Comparison of ENCODE assay signal across 11 mouse cellular contexts in genomic region chr1:92648197-92648596, GRCm38 (mm10). TPM values are rescaled to one million over a fixed set of nuclear protein-coding genes. Genes with fewer than 3 reads are reported as not detected.
A peak's percentile ranks its signal among the peaks of the same experiment; 100 is the strongest.
DNase-seq lines count a peak whose midpoint lies in the region; ATAC-seq and TF ChIP-seq lines count a peak whose summit lies in the region.
"Had no signal": no experiment of that assay in that cellular context is flagged by ENCODE, and none has a peak within 500 bp of the region (broad histone marks: within the 10 kb centered on the region; RNA-seq: fewer than 3 reads in every experiment).

No protein-coding gene starts in this region.

- DNase-seq in forebrain, embryonic 11.5 days (ENCODE audit: low spot score) = no peak
- no peak for DNase-seq in forebrain, postnatal 0 days
- peak; percentile 14 for DNase-seq in retina, postnatal 7 days (ENCODE audit: low read depth, low spot score)
- DNase-seq in retina, postnatal 1 day = no peak
- DNase-seq in liver, embryonic 13.5 days = no peak
- DNase-seq in thymus, postnatal 25 days = peak; percentile 11
- DNase-seq in urinary bladder, adult 18-20 months (ENCODE audit: low spot score in 2 of 2) = no peak
- no peak for DNase-seq in lung, postnatal 10 days

- H3K4me3 ChIP-seq in forebrain, embryonic 11.5 days (ENCODE audit: low read depth, low read length) = no peak overlapping the region
- no peak overlapping the region for H3K4me3 ChIP-seq in forebrain, postnatal 0 days (ENCODE audit: low read depth, low read length)
- H3K4me3 ChIP-seq in liver, embryonic 13.5 days (replicated peaks) = 0 out of 2 replicates have a peak overlapping the region, but pooled peaks have one; percentile 8

- no peak overlapping the region for H3K4me2 ChIP-seq in forebrain, embryonic 11.5 days (ENCODE audit: low read depth, low read length, severe bottlenecking)
- no peak overlapping the region for H3K4me2 ChIP-seq in forebrain, postnatal 0 days (ENCODE audit: low read depth)
- H3K4me2 ChIP-seq in liver, embryonic 13.5 days = peak overlapping the region; percentile 40

- H3K36me3 ChIP-seq in forebrain, embryonic 11.5 days (ENCODE audit: control insufficient read depth, insufficient read depth, low read length) = no peaks in the 10 kb centered on the region
- H3K36me3 ChIP-seq in forebrain, postnatal 0 days (ENCODE audit: insufficient read depth) = no peaks in the 10 kb centered on the region
- no peaks in the 10 kb centered on the region for H3K36me3 ChIP-seq in liver, embryonic 13.5 days

- no peaks in the 10 kb centered on the region for H3K27me3 ChIP-seq in forebrain, embryonic 11.5 days (ENCODE audit: control insufficient read depth, insufficient read depth, low read length)
- no peaks in the 10 kb centered on the region; the same call in 1 of the 2 replicates for H3K27me3 ChIP-seq in forebrain, postnatal 0 days (ENCODE audit: insufficient read depth, low read length)
- H3K27me3 ChIP-seq in liver, embryonic 13.5 days = no peaks in the 10 kb centered on the region

- no peak for TF ChIP-seq CTCF in forebrain, postnatal 0 days (IDR thresholded peaks at IDR 0.05; ENCODE audit: low read depth)

- H3K27ac ChIP-seq in forebrain, embryonic 11.5 days (ENCODE audit: low read depth, low read length) = no peak overlapping the region
- no peak overlapping the region for H3K27ac ChIP-seq in forebrain, postnatal 0 days (ENCODE audit: low read depth, low read length)
- no peak overlapping the region for H3K27ac ChIP-seq in liver, embryonic 13.5 days

- H3K9me3 ChIP-seq in forebrain, embryonic 11.5 days (ENCODE audit: control insufficient read depth, low read length) = no peaks in the 10 kb centered on the region
- no peaks in the 10 kb centered on the region for H3K9me3 ChIP-seq in forebrain, postnatal 0 days (ENCODE audit: low read length)
- H3K9me3 ChIP-seq in liver, embryonic 13.5 days (replicated peaks) = no peaks in the 10 kb centered on the region

- ATAC-seq in forebrain, embryonic 11.5 days (replicated peaks; ENCODE audit: low FRiP score) = peak; percentile 29; the same call in 1 of the 2 replicates
- ATAC-seq in forebrain, postnatal 0 days = no peak
- ATAC-seq in liver, embryonic 13.5 days (ENCODE audit: low read depth) = no peak

- WGBS in forebrain, embryonic 11.5 days = 59% methylated on average over 10 of the region's 10 CpGs
- 52% methylated on average over 10 of the region's 10 CpGs for WGBS in forebrain, postnatal 0 days
- 19% methylated on average over 10 of the region's 10 CpGs for WGBS in liver, embryonic 13.5 days (ENCODE audit: insufficient replicate concordance)

- H3K9ac ChIP-seq in forebrain, embryonic 11.5 days (ENCODE audit: low read length) = no peak overlapping the region
- H3K9ac ChIP-seq in forebrain, postnatal 0 days = no peak overlapping the region
- H3K9ac ChIP-seq in liver, embryonic 13.5 days = no peak overlapping the region

- H3K4me1 ChIP-seq in forebrain, embryonic 11.5 days (replicated peaks; ENCODE audit: control insufficient read depth, insufficient read depth, low read length) = no peaks in the 10 kb centered on the region
- H3K4me1 ChIP-seq in forebrain, postnatal 0 days (ENCODE audit: insufficient read depth) = no peaks in the 10 kb centered on the region
- peaks cover 18% of the 10 kb centered on the region for H3K4me1 ChIP-seq in liver, embryonic 13.5 days (replicated peaks)

RNA-seq across cellular contexts. Expression of gene Otos, which starts 0.4 kb away (rescaled TPM):
- not detected in 2 replicates for polyA plus RNA-seq in forebrain, embryonic 11.5 days (2014; fragmentation: Nextera tagmentation; extraction: Ambion mirVana)
- total RNA-seq in forebrain, postnatal 0 days (2014; rRNA removed) = 0.08 TPM in 1 of 2 replicates, not detected in the other
- polyA plus RNA-seq in forebrain, postnatal 0 days (2015; fragmentation: Nextera tagmentation; extraction: Ambion mirVana) = 0.21 and 0.92 TPM in 2 replicates
- not detected in 2 replicates for polyA plus RNA-seq in liver, embryonic 13.5 days (2015; fragmentation: Nextera tagmentation; extraction: Ambion mirVana)
- total RNA-seq: adrenal gland, postnatal 25 days had no signal

RNA-seq across cellular contexts. Expression of gene Cops9, which starts 6.4 kb away (rescaled TPM):
- 346 and 366 TPM in 2 replicates for polyA plus RNA-seq in forebrain, embryonic 11.5 days (2014; fragmentation: Nextera tagmentation; extraction: Ambion mirVana)
- 202 and 291 TPM in 2 replicates for total RNA-seq in forebrain, postnatal 0 days (2014; rRNA removed)
- 569 and 710 TPM in 2 replicates for polyA plus RNA-seq in forebrain, postnatal 0 days (2015; fragmentation: Nextera tagmentation; extraction: Ambion mirVana)
- 204 and 226 TPM in 2 replicates for polyA plus RNA-seq in liver, embryonic 13.5 days (2015; fragmentation: Nextera tagmentation; extraction: Ambion mirVana)

RNA-seq across cellular contexts. Expression of gene Olfr12, which starts 30.6 kb away (rescaled TPM):
- 0.15 TPM in 1 of 2 replicates, not detected in the other for polyA plus RNA-seq in forebrain, embryonic 11.5 days (2014; fragmentation: Nextera tagmentation; extraction: Ambion mirVana)
- not detected in 2 replicates for total RNA-seq in forebrain, postnatal 0 days (2014; rRNA removed)
- polyA plus RNA-seq in forebrain, postnatal 0 days (2015; fragmentation: Nextera tagmentation; extraction: Ambion mirVana) = not detected in 2 replicates
- polyA plus RNA-seq in liver, embryonic 13.5 days (2015; fragmentation: Nextera tagmentation; extraction: Ambion mirVana) = not detected in 2 replicates
- total RNA-seq: adrenal gland, postnatal 25 days had no signal
- polyA plus RNA-seq: small intestine, adult 2 months had no signal

RNA-seq across cellular contexts. Expression of gene Olfr1410, which starts 42.6 kb away (rescaled TPM):
- not detected in 2 replicates for polyA plus RNA-seq in forebrain, embryonic 11.5 days (2014; fragmentation: Nextera tagmentation; extraction: Ambion mirVana)
- total RNA-seq in forebrain, postnatal 0 days (2014; rRNA removed) = not detected in 2 replicates
- polyA plus RNA-seq in forebrain, postnatal 0 days (2015; fragmentation: Nextera tagmentation; extraction: Ambion mirVana) = not detected in 2 replicates
- not detected in 2 replicates for polyA plus RNA-seq in liver, embryonic 13.5 days (2015; fragmentation: Nextera tagmentation; extraction: Ambion mirVana)
- total RNA-seq: adrenal gland, postnatal 25 days; layer of hippocampus, postnatal 25 days had no signal
- polyA plus RNA-seq: small intestine, adult 2 months had no signal

RNA-seq across cellular contexts. Expression of gene Olfr1411, which starts 54.0 kb away (rescaled TPM):
- polyA plus RNA-seq in forebrain, embryonic 11.5 days (2014; fragmentation: Nextera tagmentation; extraction: Ambion mirVana) = not detected in 2 replicates
- not detected in 2 replicates for total RNA-seq in forebrain, postnatal 0 days (2014; rRNA removed)
- polyA plus RNA-seq in forebrain, postnatal 0 days (2015; fragmentation: Nextera tagmentation; extraction: Ambion mirVana) = not detected in 2 replicates
- polyA plus RNA-seq in liver, embryonic 13.5 days (2015; fragmentation: Nextera tagmentation; extraction: Ambion mirVana) = not detected in 2 replicates
- total RNA-seq: adrenal gland, postnatal 25 days; layer of hippocampus, postnatal 25 days had no signal
- polyA plus RNA-seq: small intestine, adult 2 months had no signal

Comparison
In these comparisons a context has a peak if more than half of its experiments do, and no peak if none do; other contexts are left out.
1. DNase-seq: peak in retina, postnatal 7 days (single experiment) and thymus, postnatal 25 days (single experiment); none in forebrain, embryonic 11.5 days (single experiment), forebrain, postnatal 0 days (single experiment), retina, postnatal 1 day (single experiment), liver, embryonic 13.5 days (single experiment), urinary bladder, adult 18-20 months (0 of 2) and lung, postnatal 10 days (single experiment).